Mouse (Mus musculus): ENCODE data around the gene Rnf17. TPM values are rescaled to one million over a fixed set of nuclear protein-coding genes. Genes with fewer than 3 reads are reported as not detected.

Gene Rnf17
- total and polyA plus RNA-seq, 2 experiments from 2014 or later, result 0.62 to 0.82 TPM

DNA sequence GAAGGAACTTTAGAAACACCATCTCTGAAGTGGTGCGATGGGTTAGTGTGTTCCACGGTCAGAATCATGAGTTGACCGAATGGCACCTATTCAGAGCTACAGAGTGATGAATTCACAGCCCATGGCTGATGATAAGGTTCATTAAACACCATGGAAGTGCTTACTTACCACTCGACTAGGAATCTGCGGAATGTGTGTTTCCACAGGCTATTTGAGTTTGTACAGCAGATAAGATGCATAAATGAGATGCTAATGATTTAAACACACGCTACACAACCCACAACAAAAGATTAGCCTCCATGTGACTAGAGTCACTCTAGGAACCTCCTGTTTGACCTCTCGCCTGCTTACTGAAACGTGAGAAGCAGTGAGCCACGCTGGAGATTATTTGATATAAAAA, 23.0 kb upstream of the Rnf17 start:
- Histone ChIP-seq H3K27ac (ENCODE audit: low read depth, low read length) (no peak overlapping the region), H3K4me2 (ENCODE audit: low read depth, low read length, poor library complexity, severe bottlenecking) (no peak overlapping the region), H3K36me3 (ENCODE audit: insufficient read depth, low read length) (no peaks in the 10 kb centered on the region), H3K27me3 (ENCODE audit: insufficient read depth, low read length) (no peaks in the 10 kb centered on the region), H3K9ac (replicated peaks; ENCODE audit: low read length, poor library complexity, severe bottlenecking) (no peak overlapping the region), H3K9me3 (ENCODE audit: low read length) (no peaks in the 10 kb centered on the region), H3K4me3 (ENCODE audit: low read depth, low read length) (no peak overlapping the region), H3K4me1 (ENCODE audit: insufficient read depth, low read length) (no peaks in the 10 kb centered on the region)
- ATAC-seq (ENCODE audit: low FRiP score), result no peak
- DNase-seq (ENCODE audit: low spot score), result no peak
- TF ChIP-seq CTCF (IDR thresholded peaks at IDR 0.05), result no peak
- WGBS, result 72% methylated on average over 9 of the region's 9 CpGs

- no peaks in the 10 kb centered on the region for H3K36me3 ChIP-seq (ENCODE audit: insufficient read depth, low read length)
- no peak for ATAC-seq (ENCODE audit: low FRiP score)
- H3K27me3 ChIP-seq (ENCODE audit: insufficient read depth, low read length), result no peaks in the 10 kb centered on the region
- no peak overlapping the region for H3K4me2 ChIP-seq (ENCODE audit: low read depth, low read length, poor library complexity, severe bottlenecking)
- no peak overlapping the region for H3K9ac ChIP-seq (replicated peaks; ENCODE audit: low read length, poor library complexity, severe bottlenecking)
- TF ChIP-seq CTCF (IDR thresholded peaks at IDR 0.05), result no peak
- H3K4me1 ChIP-seq (ENCODE audit: insufficient read depth, low read length), result no peaks in the 10 kb centered on the region
- no peak overlapping the region for H3K4me3 ChIP-seq (ENCODE audit: low read depth, low read length)
- no peaks in the 10 kb centered on the region for H3K9me3 ChIP-seq (ENCODE audit: low read length)
- no peak for DNase-seq (ENCODE audit: low spot score)
- WGBS, result 87% methylated on average over 4 of the region's 4 CpGs
- H3K27ac ChIP-seq (ENCODE audit: low read depth, low read length), result no peak overlapping the region
Measured at GRCm38 (mm10) chr14:56382366-56382765, 20.0 kb upstream of the Rnf17 start.

DNA sequence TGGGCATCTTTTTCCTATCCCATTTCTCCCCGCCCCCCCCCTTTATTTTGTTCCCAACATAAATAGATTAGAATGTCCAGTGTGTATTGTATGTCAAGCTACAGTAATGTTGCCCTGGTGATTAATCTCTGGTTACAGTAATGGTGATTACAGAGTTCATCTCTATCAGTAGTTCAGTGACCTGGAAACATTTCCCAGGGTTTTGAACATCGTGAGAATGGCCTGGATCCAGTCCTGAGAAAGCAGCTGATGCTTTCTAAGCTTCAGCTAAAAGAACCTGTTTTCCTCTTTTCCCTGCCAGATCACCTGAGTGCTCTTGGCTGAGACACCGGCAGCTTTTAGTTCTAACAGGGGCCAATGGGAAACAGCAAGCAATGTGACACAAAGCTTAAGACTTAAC, 12.1 kb upstream of the Rnf17 start:
- WGBS, result 59% methylated on average over 3 of the region's 3 CpGs

GRCm38 (mm10) chr14:56393704-56394312, 8.6 kb upstream of the Rnf17 start:
- no peaks in the 10 kb centered on the region for H3K36me3 ChIP-seq (ENCODE audit: insufficient read depth, low read length)
- ATAC-seq (ENCODE audit: low FRiP score) (no peak), DNase-seq (ENCODE audit: low spot score) (no peak)
- no peak for TF ChIP-seq CTCF (IDR thresholded peaks at IDR 0.05)
- H3K4me1 ChIP-seq (ENCODE audit: insufficient read depth, low read length), result no peaks in the 10 kb centered on the region
- no peak overlapping the region for H3K9ac ChIP-seq (replicated peaks; ENCODE audit: low read length, poor library complexity, severe bottlenecking)
- no peaks in the 10 kb centered on the region for H3K9me3 ChIP-seq (ENCODE audit: low read length)
- no peak overlapping the region for H3K4me3 ChIP-seq (ENCODE audit: low read depth, low read length)
- H3K27me3 ChIP-seq (ENCODE audit: insufficient read depth, low read length), result no peaks in the 10 kb centered on the region
- no peak overlapping the region for H3K27ac ChIP-seq (ENCODE audit: low read depth, low read length)
- no peak overlapping the region for H3K4me2 ChIP-seq (ENCODE audit: low read depth, low read length, poor library complexity, severe bottlenecking)
- 21% methylated on average over 2 of the region's 2 CpGs for WGBS

More for the DNA sequence above, 12.1 kb upstream of the Rnf17 start:
- no peak for TF ChIP-seq CTCF (IDR thresholded peaks at IDR 0.05)
- no peaks in the 10 kb centered on the region for H3K4me1 ChIP-seq (ENCODE audit: insufficient read depth, low read length)
- H3K9ac ChIP-seq (replicated peaks; ENCODE audit: low read length, poor library complexity, severe bottlenecking), result no peak overlapping the region
- no peak overlapping the region for H3K27ac ChIP-seq (ENCODE audit: low read depth, low read length)
- no peak for ATAC-seq (ENCODE audit: low FRiP score)
- H3K4me2 ChIP-seq (ENCODE audit: low read depth, low read length, poor library complexity, severe bottlenecking), result no peak overlapping the region
- no peaks in the 10 kb centered on the region for H3K27me3 ChIP-seq (ENCODE audit: insufficient read depth, low read length)
- DNase-seq (ENCODE audit: low spot score), result peak; percentile 7
- no peaks in the 10 kb centered on the region for H3K36me3 ChIP-seq (ENCODE audit: insufficient read depth, low read length)
- no peaks in the 10 kb centered on the region for H3K9me3 ChIP-seq (ENCODE audit: low read length)
- no peak overlapping the region for H3K4me3 ChIP-seq (ENCODE audit: low read depth, low read length)

DNA sequence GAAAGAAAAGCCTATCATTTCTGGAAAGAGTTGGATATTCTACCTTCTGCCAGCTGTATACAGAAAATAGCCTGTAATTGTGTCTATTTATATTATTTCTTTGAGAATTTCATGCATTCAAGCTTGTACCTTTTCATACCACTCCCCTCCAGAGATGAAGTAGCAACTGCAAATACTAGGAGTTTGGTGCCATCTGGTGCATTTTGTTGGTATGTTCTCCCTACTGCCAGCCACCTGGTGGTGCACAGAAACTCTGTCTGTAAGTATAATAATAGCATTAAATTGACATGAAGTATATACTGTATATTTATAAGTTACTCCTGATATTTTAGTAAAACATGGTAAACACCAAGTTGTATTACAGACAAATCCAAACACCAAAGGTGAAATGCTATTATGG, 4.4 kb upstream of the Rnf17 start:
- H3K9ac ChIP-seq (replicated peaks; ENCODE audit: low read length, poor library complexity, severe bottlenecking), result no peak overlapping the region
- no peak overlapping the region for H3K27ac ChIP-seq (ENCODE audit: low read depth, low read length)
- H3K4me1 ChIP-seq (ENCODE audit: insufficient read depth, low read length), result no peaks in the 10 kb centered on the region
- no peaks in the 10 kb centered on the region for H3K27me3 ChIP-seq (ENCODE audit: insufficient read depth, low read length)
- H3K4me3 ChIP-seq (ENCODE audit: low read depth, low read length), result no peak overlapping the region
- no peaks in the 10 kb centered on the region for H3K9me3 ChIP-seq (ENCODE audit: low read length)
- TF ChIP-seq CTCF (IDR thresholded peaks at IDR 0.05), result peak; percentile 82
- ATAC-seq (ENCODE audit: low FRiP score), result no peak; the same call in 1 of the 2 replicates
- H3K4me2 ChIP-seq (ENCODE audit: low read depth, low read length, poor library complexity, severe bottlenecking), result no peak overlapping the region
- no peaks in the 10 kb centered on the region for H3K36me3 ChIP-seq (ENCODE audit: insufficient read depth, low read length)
- DNase-seq (ENCODE audit: low spot score), result peak; percentile 60

DNA sequence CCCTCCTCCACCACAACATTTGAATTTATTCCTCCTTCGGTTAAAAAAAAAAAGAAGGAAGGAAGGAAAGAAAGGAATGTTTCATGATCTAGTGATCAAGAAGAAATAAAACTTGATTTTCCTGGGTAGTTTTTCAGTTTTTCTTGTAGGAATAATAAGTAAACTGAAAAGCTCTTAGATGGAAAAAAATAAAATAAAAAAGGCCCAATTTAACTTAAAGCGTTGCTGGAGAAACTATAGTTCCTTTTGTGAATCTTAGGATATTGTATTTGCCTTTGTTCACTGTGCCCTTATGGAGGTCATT, 643 bp downstream of the Rnf17 start:
- ATAC-seq (ENCODE audit: low FRiP score), result no peak
- Histone ChIP-seq H3K4me2 (ENCODE audit: low read depth, low read length, poor library complexity, severe bottlenecking) (no peak overlapping the region), H3K36me3 (ENCODE audit: insufficient read depth, low read length) (no peaks in the 10 kb centered on the region), H3K27me3 (ENCODE audit: insufficient read depth, low read length) (no peaks in the 10 kb centered on the region), H3K4me1 (ENCODE audit: insufficient read depth, low read length) (no peaks in the 10 kb centered on the region), H3K4me3 (ENCODE audit: low read depth, low read length) (no peak overlapping the region), H3K9ac (replicated peaks; ENCODE audit: low read length, poor library complexity, severe bottlenecking) (no peak overlapping the region), H3K9me3 (ENCODE audit: low read length) (no peaks in the 10 kb centered on the region), H3K27ac (ENCODE audit: low read depth, low read length) (no peak overlapping the region)
- no peak for DNase-seq (ENCODE audit: low spot score)
- TF ChIP-seq CTCF (IDR thresholded peaks at IDR 0.05), result no peak
- 92% methylated on average over 2 of the region's 2 CpGs for WGBS
